Mouse (Mus musculus): ENCODE results near the gene Gm12184.
"Not testable (repeated sequence)": the region's sequence is repeated elsewhere in the genome, so short reads cannot be mapped to it uniquely, and the experiment has no call there.

Gene Gm12184

DNA sequence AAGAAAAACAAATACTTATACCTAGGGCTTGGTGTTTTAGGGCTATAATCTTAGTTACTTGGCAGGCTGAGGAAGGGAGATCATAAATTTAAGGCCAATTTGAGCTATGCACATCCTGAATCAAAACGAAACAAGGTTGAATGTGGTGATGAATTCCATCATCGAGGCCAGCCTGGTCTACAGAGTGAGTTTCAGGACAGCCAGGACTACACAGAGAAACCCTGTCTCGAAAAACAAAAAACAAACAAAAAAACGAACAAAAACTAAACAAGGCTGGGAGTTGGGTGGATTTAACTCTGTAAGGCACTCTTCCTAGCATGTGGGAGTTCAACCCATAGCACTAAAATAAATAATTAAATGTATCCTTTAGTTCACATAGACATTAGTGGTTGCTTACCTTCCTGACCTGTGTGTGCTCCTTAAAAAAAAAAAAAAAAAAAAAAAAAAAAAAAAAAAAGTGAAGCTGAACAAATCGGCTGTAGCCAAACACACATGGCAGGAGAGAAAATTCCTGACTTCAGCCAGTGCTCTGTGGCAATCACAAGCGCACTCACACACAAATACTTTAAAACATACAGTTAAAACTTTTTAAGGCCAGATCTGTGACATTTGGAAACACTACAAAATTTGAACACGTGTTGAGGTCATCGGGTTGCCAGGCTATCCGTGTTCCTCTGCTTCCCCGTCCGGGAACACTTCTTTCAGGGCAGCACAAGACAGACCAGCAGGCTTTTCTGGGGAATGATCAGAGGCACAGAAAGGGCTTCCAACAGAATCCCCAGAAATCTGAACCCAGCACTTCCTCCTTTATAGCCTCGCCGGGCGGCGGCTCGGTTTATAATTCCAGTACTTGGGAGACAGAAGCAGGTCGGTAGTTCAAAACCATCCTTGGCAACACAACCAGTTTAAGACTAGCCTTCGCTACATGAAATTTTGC lies 27.2 kb downstream of the Gm12184 start:
- no peak for DNase-seq

DNA sequence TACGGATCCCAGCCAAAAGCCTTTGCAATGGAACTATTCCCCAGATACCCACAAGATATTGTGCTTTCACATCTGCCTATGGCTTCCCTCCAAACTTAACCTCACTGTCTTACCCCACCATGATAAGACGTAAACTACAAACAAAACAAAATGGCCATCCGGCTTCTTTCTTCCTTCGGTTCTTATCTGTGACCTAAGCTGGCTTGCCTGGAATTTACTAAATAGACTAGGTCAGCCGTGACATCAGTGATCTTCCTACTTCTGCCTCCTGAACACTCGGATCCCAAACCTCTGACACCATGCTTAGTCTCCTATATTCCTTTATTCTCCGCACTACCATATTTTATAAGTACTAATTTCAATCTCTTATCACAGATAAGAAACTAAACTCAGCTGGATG lies 28.1 kb downstream of the Gm12184 start:
- no peak for DNase-seq

DNA sequence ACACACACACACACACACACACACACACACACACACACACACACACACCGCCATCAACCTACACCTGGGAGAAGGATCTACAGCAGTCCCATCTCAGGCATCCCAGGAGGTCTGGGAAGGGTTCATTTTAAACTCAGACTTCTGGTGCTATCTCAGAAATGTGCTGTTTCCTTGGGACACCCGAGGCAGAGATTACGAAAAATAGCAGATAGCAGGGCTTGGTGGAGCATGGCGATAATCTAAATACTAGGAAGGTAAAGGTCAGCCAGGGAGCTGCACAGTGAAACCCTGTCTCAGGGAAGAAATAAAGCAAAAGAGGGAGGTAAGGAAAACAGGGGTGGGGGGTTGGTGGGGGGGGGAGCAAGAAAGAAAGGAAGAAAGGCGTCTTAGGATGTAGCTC lies 29.2 kb downstream of the Gm12184 start:
- no peak for DNase-seq

DNA sequence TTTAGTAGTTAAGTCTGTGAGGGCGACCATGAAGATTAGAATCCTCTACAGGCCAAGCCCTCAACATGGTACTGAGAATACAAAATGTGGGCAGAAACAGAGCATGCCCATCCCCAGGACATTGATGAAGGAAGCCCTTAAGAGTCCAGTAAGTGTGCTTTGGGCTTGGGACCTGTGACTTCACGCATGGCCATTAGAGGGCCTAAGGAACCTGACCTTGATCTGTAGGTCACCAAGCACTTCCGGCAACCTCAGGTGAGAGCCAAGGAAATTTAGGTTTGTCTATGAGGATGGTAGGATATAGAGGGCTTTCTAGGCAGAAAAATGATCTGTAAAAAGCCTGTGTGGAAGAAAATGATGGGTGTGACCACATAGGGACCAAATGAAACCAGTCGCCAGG lies 30.2 kb downstream of the Gm12184 start:
- no peak for DNase-seq

DNA sequence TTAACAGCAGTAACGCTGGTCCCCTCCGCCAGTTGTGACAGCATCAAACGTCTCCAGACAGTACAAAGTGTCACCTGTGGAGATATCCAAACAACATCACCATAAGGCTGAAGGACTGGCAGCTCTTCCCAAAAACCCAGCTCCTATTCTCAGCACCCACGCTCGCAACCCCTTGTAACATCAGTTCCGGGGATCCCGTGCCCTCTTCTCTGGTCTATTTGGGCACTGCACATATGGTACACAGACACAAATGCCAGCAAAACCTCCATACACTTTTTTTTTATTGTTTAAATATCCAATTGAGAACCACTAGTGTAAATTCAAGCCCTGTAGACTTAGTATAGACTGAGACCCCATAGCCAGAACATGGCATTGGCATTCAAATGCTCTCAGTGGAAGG lies 31.2 kb downstream of the Gm12184 start:
- no peak for DNase-seq

GRCm38 (mm10) chr11:48793184-48793583 lies 33.3 kb downstream of the Gm12184 start:
- DNase-seq, result no peak

- not testable (repeated sequence) for DNase-seq
These were observed 34.6 kb downstream of the Gm12184 start for GRCm38 (mm10) chr11:48791894-48792293.

DNA sequence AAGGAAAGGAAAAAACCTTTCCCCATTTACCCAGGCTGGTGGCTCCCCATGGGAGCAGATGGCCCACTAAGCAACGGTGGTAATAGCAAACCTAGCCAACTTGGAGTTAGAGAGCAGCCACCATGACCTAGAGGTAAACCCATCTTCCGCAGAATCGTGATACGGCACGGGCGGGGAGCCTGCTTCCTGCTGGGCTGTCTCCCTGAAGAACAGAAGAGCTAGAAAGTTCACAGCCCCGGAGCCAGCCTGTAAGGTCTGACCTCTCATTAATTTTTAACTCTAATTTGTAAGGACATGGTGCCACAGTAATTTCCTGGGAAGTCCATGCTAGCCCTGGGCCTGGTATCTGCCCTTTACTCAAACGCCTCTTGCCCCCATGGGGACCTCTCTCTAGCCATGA lies 35.5 kb downstream of the Gm12184 start:
- no peak for DNase-seq

DNA sequence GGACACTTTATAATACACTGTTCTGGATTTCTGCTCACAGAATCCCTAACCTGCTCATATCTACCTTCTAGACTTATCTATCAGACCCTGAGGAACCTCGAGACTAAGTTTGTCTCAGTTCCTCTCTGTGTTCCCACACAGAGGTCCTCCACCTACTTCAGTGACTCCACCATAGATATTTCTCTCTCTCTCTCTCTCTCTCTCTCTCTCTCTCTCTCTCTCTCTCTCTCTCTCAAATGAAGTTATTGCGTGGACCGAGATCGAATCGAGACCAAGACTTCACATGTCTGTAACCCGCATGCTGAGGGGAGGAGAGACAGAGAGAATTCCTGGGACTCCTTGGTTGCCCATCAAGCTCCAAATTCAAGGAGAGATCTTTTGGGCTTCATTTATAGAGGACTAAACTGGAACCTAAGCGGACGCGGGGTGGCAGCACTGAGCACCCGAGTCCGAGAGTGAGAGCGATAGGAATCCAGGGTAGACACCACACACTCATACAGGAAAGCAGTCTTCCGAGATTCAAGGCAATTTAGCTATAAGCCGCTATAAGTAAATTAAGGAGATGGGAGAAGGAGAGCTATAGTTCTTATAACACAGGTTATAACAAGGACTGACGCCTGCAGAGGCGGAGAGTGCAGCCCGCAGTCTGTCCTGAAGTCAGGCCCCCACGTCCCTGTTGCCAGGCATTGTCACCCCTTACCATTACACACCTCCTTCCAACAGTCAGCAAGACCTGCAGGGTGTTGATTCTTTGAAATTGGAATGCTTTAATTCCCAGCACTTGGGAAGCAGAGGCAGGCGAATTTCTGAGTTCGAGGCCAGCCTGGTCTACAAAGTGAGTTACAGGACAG lies 36.3 kb downstream of the Gm12184 start:
- DNase-seq, result peak; percentile 87 to 92

GRCm38 (mm10) chr11:48789215-48789614 lies 37.2 kb downstream of the Gm12184 start:
- no peak for DNase-seq

DNA sequence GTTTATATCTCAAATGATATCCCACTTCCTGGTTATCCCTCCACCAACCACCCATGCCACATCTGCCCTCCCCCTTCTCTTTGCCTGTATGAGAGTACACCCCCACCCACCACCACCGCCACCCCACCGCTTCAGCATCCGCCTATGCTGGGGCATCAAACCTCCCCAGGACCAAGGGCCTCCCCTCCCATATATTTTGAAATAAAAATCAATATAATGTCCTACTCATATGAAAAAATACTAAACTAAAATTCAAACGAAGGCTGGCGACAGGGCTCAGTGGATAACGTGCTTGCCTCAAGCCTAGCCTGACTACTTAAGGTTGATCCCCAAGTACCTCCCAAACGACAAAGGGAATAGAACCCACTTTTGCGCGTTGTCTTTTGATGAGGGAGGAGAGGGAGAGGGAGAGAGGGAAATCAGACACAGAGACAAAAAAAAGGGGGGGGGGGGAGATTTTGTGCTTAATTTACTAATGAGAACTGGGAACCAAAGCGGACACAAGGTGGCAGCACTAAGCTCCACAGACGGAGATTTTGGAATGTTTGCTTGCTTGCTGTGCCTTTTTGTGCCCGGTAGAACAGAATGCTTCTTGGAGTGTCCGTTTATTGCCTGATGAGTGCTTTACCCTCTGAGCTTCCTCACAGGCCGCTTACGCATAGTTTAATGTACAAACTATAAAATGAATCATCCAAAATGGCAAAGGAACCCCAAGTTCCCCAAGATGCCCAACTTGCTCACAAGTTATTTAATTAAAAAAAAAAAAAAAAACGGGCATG lies 38.0 kb downstream of the Gm12184 start:
- peak; percentile 87 to 88 for DNase-seq

- peak in 1 of 2 experiments; percentile 33 for DNase-seq
These were observed 38.8 kb downstream of the Gm12184 start for GRCm38 (mm10) chr11:48787455-48788211.

GRCm38 (mm10) chr11:48782243-48782642 lies 44.2 kb downstream of the Gm12184 start:
- no peak for DNase-seq

- DNase-seq, result peak in 1 of 2 experiments; percentile 32
These were observed 47.0 kb downstream of the Gm12184 start for GRCm38 (mm10) chr11:48779450-48779849.

GRCm38 (mm10) chr11:48777303-48777702 lies 49.2 kb downstream of the Gm12184 start:
- DNase-seq, result no peak

DNA sequence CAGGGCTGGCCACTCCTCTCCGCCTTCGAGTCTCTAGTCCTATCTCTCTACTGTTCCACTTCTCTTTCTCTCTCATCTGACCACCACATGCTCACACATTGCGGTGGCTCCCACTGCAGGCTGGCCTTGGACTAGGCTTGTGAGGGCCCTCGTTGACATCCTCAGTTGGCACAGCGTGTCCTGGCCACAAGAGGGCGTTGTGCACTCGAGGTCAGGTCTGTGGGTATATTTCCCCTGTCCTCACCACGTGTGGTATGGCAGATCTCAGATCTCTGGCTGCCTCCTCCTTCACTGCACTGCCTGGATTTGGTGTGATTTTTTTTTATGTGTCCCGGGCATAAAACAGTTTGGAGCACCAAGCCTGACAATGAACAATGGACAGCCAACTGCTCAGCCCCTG lies 49.8 kb downstream of the Gm12184 start:
- no peak for DNase-seq

GRCm38 (mm10) chr11:48775483-48775882 lies 51.0 kb downstream of the Gm12184 start:
- DNase-seq, result peak; percentile 47 to 52
